Mouse (Mus musculus): ENCODE data around the gene Hist1h1d.
"Not testable (repeated sequence)": the region's sequence is repeated elsewhere in the genome, so short reads cannot be mapped to it uniquely, and the experiment has no call there.

Hist1h1d gene

DNA sequence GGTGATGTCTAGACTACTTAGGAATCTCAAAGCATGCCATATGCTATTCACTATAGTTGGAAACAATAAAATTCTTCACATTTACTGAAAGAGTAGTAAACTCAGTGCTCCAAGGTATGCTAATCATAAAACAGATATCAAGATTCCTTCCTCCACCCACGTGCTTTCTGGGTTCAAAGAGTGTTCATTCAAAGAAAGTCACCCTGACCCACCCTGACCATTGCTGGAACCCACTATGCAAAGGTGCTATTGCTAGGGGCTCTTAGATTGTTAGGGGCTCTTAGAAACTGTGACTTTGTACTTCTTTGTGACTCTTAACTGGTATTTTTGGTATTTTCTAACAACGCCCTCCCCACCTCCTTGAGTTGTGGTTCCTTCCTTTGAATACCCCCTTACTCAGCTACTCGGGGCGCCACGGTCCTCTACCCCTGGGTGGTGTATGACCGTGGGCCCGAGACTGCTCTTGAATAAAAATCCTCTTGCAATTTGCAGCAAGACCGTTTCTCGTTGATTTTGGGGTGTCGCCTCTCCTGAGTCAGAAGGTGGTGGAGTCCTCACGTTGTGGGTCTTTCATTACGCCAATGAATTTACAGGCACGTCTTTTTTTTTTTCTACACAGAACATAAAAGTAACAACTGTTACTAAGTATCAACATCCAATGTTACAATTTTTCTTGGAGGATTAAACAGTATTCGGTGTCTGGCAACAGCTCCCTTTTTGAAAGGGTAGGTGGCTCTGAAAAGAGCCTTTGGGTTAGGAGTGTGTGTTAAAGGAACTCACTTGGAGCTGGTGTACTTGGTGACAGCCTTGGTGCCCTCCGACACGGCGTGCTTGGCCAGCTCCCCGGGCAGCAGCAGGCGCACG lies 20.2 kb downstream of the Hist1h1d start:
- DNase-seq (ENCODE audit: low spot score) = not testable (repeated sequence)

DNA sequence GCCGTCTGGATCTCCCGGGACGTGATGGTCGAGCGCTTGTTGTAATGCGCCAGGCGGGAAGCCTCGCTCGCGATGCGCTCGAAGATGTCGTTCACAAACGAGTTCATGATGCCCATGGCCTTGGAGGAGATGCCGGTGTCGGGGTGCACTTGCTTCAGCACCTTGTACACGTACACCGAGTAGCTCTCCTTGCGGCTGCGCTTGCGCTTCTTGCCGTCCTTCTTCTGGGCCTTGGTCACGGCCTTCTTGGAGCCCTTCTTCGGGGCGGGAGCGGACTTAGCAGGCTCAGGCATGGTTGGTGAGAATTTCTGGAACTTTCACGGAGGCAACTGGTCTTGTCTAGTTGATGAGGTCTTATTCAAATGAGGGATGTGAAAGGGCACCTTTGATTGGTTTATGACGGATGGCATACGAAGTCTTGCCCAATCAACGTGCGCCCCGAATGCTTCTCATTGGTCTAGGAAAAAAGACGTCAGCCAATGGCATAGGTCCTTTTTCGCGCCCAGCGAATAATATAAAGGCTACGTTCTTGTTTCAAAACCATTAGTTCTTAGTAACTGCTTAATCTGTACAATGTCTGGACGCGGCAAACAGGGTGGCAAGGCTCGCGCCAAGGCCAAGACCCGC lies 20.9 kb downstream of the Hist1h1d start, which contains the start of the genes Hist1h2bf and Hist1h2ad:
Gene Hist1h2bf (minus strand): TSS at position 299 of the 627 bp plus-strand sequence.
Gene Hist1h2ad (plus strand): TSS at position 484 of the 627 bp plus-strand sequence.
- peak; percentile 85 for DNase-seq (ENCODE audit: low spot score)

DNA sequence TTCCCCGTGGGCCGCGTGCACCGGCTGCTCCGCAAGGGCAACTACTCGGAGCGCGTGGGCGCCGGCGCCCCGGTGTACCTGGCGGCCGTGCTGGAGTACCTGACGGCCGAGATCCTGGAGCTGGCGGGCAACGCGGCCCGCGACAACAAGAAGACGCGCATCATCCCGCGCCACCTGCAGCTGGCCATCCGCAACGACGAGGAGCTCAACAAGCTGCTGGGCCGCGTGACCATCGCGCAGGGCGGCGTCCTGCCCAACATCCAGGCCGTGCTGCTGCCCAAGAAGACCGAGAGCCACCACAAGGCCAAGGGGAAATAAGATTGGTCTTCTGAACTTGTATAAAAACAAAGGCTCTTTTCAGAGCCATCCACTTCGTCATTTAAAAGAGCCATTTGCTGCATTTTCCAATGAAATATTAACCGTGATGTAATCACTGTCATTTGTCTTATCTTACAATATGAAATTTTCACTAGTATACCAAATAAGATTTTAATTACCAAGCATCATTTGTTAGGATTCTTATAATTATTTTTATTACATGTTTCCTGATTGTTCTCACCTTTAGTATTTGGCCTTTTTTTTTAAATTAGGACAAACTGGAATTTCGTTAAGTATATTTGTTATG lies 21.6 kb downstream of the Hist1h1d start:
- DNase-seq (ENCODE audit: low spot score) = not testable (repeated sequence)

GRCm38 (mm10) chr13:23575271-23575851 lies 22.3 kb downstream of the Hist1h1d start, which contains the start of gene Hist1h3d:
Gene Hist1h3d, plus strand, starts transcription at chr13:23575763.
- no peak for DNase-seq (ENCODE audit: low spot score)

DNA sequence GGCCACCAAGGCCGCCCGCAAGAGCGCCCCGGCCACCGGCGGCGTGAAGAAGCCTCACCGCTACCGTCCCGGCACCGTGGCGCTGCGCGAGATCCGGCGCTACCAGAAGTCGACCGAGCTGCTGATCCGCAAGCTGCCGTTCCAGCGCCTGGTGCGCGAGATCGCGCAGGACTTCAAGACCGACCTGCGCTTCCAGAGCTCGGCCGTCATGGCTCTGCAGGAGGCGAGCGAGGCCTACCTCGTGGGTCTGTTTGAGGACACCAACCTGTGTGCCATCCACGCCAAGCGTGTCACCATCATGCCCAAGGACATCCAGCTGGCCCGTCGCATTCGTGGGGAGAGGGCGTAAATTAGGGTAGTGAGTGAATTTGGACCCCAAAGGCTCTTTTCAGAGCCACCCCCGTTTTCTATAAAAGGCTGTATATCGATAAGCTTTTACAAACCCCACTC lies 22.8 kb downstream of the Hist1h1d start:
- not testable (repeated sequence) for DNase-seq (ENCODE audit: low spot score)

GRCm38 (mm10) chr13:23576351-23576881 lies 23.4 kb downstream of the Hist1h1d start:
- DNase-seq (ENCODE audit: low spot score) = no peak

GRCm38 (mm10) chr13:23576906-23577639 lies 24.0 kb downstream of the Hist1h1d start:
- DNase-seq (ENCODE audit: low spot score) = no peak

GRCm38 (mm10) chr13:23577835-23578234 lies 24.8 kb downstream of the Hist1h1d start:
- no peak for DNase-seq (ENCODE audit: low spot score)

- DNase-seq (ENCODE audit: low spot score) = peak; percentile 94
These were observed 28.6 kb downstream of the Hist1h1d start, which contains the start of gene Hist1h4d for GRCm38 (mm10) chr13:23581408-23582218. Gene Hist1h4d, plus strand, starts transcription at chr13:23581598.

DNA sequence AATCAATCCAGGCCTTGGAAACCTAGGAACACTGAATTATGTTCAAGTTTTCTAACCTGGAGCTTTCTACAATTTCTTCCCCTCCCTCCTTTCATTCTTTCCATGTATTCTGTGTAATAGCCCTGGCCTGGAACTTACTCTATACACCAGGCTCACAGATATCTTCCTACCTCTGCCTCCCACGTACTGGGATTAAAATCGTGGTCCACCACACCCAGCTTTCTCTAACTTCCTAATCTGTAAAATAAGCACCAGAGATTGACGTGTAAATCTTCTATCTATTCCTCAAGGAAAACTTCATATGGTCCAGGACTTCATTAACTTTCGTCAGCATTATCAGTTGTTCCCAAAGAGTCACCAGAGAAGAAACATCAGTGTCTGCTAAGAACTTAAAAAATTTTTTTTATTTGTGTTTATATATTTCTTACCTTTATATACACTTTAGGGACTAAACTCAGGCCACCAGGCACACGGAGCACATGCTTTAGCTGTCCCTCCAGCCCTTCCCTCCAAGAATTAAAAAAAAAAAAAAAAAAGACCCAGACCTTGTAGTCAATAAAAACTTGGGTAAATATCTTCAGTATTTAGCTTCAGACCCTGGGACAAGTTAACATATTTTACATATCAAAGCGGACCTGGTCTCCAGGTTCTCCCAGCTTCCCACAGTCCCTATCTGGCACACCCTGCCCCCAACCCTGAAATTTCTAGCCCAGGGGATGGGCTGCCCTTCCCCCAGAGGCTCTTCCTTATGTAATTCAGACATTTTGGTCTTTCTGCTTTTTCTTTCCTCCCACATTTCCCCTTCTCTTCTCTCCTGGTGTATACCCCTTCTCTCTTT lies 29.4 kb downstream of the Hist1h1d start:
- no peak for DNase-seq (ENCODE audit: low spot score)

DNA sequence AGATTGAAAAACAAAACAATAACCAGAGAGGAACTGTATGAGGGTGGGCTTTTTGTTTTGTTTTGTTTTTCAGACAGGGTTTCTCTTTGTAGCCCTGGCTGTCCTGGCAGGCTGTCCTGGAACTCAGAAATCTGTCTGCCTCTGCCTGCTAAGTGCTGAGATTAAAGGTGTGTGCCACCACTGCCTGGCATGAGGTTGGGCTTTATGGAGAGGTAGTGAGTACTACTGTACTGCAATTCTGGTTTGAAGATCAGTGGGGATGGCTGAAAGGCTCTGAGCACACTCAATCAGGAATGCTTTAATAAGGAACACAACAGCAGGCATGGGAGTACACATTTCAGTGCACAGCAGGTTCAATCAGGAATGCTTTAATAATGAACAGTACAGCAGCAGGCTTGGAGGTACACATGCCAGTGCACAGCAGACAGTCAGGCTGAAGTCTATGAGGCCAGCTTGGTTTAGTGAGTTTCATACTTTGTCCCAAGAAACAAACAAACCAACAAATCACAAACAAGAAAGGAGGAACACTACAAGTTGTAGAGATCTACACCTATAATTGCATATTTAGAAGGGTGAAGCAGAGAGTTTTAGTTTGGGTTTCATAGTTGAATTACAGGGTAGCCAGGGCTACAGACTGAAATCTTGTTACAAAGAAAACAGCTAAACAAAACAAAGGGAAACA lies 30.5 kb downstream of the Hist1h1d start:
- DNase-seq (ENCODE audit: low spot score) = no peak

GRCm38 (mm10) chr13:23584331-23584730 lies 31.3 kb downstream of the Hist1h1d start:
- no peak for DNase-seq (ENCODE audit: low spot score)

- peak; percentile 27 for DNase-seq (ENCODE audit: low spot score)
These were observed 32.0 kb downstream of the Hist1h1d start for GRCm38 (mm10) chr13:23585029-23585441.

GRCm38 (mm10) chr13:23585442-23586098 lies 32.5 kb downstream of the Hist1h1d start:
- peak; percentile 68 for DNase-seq (ENCODE audit: low spot score)

- no peak for DNase-seq (ENCODE audit: low spot score)
These were observed 33.3 kb downstream of the Hist1h1d start for GRCm38 (mm10) chr13:23586099-23586939.

DNA sequence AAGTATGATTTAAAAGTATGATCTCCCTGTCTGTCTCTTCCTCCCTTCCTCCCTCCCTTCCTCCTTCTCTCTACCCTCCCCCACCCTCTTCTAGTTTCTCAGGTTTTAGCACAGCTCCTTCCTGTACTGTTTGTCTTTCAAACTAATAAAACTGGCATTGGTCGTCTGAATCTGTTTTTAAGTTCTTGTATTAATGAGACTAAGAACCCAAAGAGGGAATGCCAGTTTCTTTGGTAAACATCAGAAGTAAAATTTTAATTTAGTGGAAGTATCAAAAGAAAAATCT lies 33.8 kb downstream of the Hist1h1d start:
- no peak for DNase-seq (ENCODE audit: low spot score)

- no peak for DNase-seq (ENCODE audit: low spot score)
These were observed 38.1 kb downstream of the Hist1h1d start for GRCm38 (mm10) chr13:23591206-23591605.

Data from ovary, adult 18-20 months (tissue).